Mouse (Mus musculus) heart, adult 2 months (tissue): ENCODE measurements around the gene 2610507B11Rik.

Source experiments
- CTCF ChIP-seq: fragments of 200-600 bp; IDR thresholded peaks from 2 replicates; pipeline ENCODE4 v1.8.1; 2022; ENCODE audit warnings: antibody characterized with exemption, mild to moderate bottlenecking, moderate library complexity
- POLR2A ChIP-seq: fragments of 200-500 bp; IDR thresholded peaks from 2 replicates; pipeline ENCODE4 v1.6.1; 2011; ENCODE audit warnings: mild to moderate bottlenecking, low read depth, low read length, control low read depth; ENCODE audit not compliant: insufficient read depth

DNA sequence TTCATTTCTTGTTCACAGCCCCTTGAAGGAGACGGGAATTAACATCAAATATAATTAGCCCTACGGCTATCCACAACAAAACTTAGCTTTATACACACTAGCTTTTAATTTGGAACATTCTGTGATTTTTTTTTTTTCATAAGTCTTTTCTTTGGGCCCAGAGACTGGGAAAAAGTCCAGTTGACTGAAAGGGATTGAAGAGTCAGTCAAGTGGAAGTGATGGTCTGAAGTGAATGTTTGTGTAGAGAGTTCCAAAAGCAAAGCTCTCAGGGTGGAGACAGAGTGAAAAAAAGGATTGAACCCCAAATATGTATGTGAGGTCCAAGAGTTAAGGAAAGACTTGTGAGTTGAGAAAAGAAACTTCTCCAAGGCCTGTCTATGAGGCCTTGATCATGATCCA, 56.9 kb downstream of the 2610507B11Rik start:
- TF ChIP-seq POLR2A: no peak
- TF ChIP-seq CTCF: no peak
